Mouse (Mus musculus) thymus, adult 2 months (tissue): ENCODE measurements around the gene Slc38a2.

ENCODE experiments used
- CTCF ChIP-seq: fragments of 200-500 bp; IDR thresholded peaks from 2 replicates; pipeline ENCODE4 v1.5.1; 2012; ENCODE audit warnings: mild to moderate bottlenecking, control low read depth, low read length, moderate library complexity, borderline replicate concordance; ENCODE audit not compliant: control insufficient read depth, poor library complexity, insufficient read depth; ENCODE audit errors: extremely low read depth
- POLR2A ChIP-seq: fragments of 200-500 bp; IDR thresholded peaks from 2 replicates; pipeline ENCODE4 v1.6.1; 2012; ENCODE audit warnings: mild to moderate bottlenecking, low read length, control low read depth, moderate library complexity; ENCODE audit not compliant: control insufficient read depth, poor library complexity, insufficient read depth; ENCODE audit errors: extremely low read depth

- no peak for TF ChIP-seq CTCF
- no peak for TF ChIP-seq POLR2A
Measured at GRCm38 (mm10) chr15:96657576-96658274, 41.8 kb downstream of the Slc38a2 start.
